Mouse (Mus musculus): ENCODE measurements at regions not wholly inside any gene's neighbourhood (a gene's known extent, or its start where the extent isn't known, plus 50 kb on each side); places are given as distances from the start of the nearest gene placed in this dataset.

DNA sequence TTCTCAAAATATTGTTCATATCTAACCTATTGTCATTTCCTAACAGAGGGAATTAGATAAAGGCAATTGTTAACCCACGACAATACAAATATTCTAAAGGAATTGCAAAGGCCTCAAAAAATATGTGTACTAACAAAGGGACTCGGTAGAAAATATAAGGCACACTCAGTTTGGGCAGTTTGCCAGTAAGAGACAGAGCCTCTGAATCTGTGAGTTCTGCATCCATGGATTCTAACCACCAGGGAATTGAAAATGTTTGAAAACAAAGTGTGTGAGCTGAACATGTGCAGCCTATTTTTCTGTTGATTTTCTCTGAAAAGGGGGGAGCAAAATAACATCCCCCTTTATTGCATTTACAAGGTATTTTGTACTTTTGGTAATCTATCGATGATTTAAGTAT is 1035.4 kb downstream of the Robo1 start:
- TF ChIP-seq CTCF (conservative IDR thresholded peaks at IDR 0.05; ENCODE audit: low read length) (no peak), NANOG (IDR thresholded peaks at IDR 0.05; ENCODE audit: borderline replicate concordance, low read length) (no peak)

Measured in E14TG2a.4 (cell line).